Mouse (Mus musculus) layer of hippocampus, adult 11-12 months (tissue): Measurements from ENCODE around the gene Pcdh9.

ENCODE experiments used
- DNase-seq: peaks from one replicate; pipeline ENCODE4 v3.0.0; 2022; ENCODE audit warnings: low spot score

Gene Pcdh9

GRCm38 (mm10) chr14:93794530-93794929 lies 95.9 kb downstream of the Pcdh9 start:
- DNase-seq, result no peak

GRCm38 (mm10) chr14:93786234-93786633 lies 104.2 kb downstream of the Pcdh9 start:
- DNase-seq, result no peak

GRCm38 (mm10) chr14:93785031-93785430 lies 105.4 kb downstream of the Pcdh9 start:
- DNase-seq, result no peak

GRCm38 (mm10) chr14:93762855-93763254 lies 127.6 kb downstream of the Pcdh9 start:
- DNase-seq, result no peak

- no peak for DNase-seq
Measured at GRCm38 (mm10) chr14:93734077-93734673, 156.3 kb downstream of the Pcdh9 start.

- DNase-seq, result no peak
Measured at GRCm38 (mm10) chr14:93725798-93726197, 164.7 kb downstream of the Pcdh9 start.

- no peak for DNase-seq
Measured at GRCm38 (mm10) chr14:93719208-93719607, 171.3 kb downstream of the Pcdh9 start.

- DNase-seq, result peak; percentile 59
Measured at GRCm38 (mm10) chr14:93713250-93713935, 177.1 kb downstream of the Pcdh9 start.

GRCm38 (mm10) chr14:93708651-93709050 lies 181.8 kb downstream of the Pcdh9 start:
- no peak for DNase-seq

- DNase-seq, result peak; percentile 24
Measured at GRCm38 (mm10) chr14:93701385-93702101, 188.9 kb downstream of the Pcdh9 start.

- DNase-seq, result no peak
Measured at GRCm38 (mm10) chr14:93700916-93701315, 189.6 kb downstream of the Pcdh9 start.

GRCm38 (mm10) chr14:93684641-93685040 lies 205.8 kb downstream of the Pcdh9 start:
- DNase-seq, result no peak

- DNase-seq, result peak; percentile 65
Measured at GRCm38 (mm10) chr14:93675273-93676068, 215.0 kb downstream of the Pcdh9 start.

- no peak for DNase-seq
Measured at GRCm38 (mm10) chr14:93653986-93654757, 236.3 kb downstream of the Pcdh9 start.

- no peak for DNase-seq
Measured at GRCm38 (mm10) chr14:93627241-93627640, 263.2 kb downstream of the Pcdh9 start.

- DNase-seq, result no peak
Measured at GRCm38 (mm10) chr14:93624144-93624543, 266.3 kb downstream of the Pcdh9 start.

GRCm38 (mm10) chr14:93621211-93621610 lies 269.3 kb downstream of the Pcdh9 start:
- peak; percentile 32 for DNase-seq

- DNase-seq, result no peak
Measured at GRCm38 (mm10) chr14:93607546-93607945, 282.9 kb downstream of the Pcdh9 start.

GRCm38 (mm10) chr14:93599997-93600396 lies 290.5 kb downstream of the Pcdh9 start:
- DNase-seq, result peak; percentile 25

GRCm38 (mm10) chr14:93585432-93586024 lies 305.0 kb downstream of the Pcdh9 start:
- no peak for DNase-seq

GRCm38 (mm10) chr14:93564361-93564760 lies 326.1 kb downstream of the Pcdh9 start:
- DNase-seq, result no peak
